Mouse (Mus musculus) brain, embryonic 18.5 days (tissue): Measurements from ENCODE around the gene 4930426L09Rik.

Source experiments
- DNase-seq: peaks from one replicate; pipeline ENCODE4 v3.0.0-alpha.2; 2012; ENCODE audit warnings: low read depth, low spot score

4930426L09Rik gene

GRCm38 (mm10) chr2:19011443-19011842 lies 13.3 kb downstream of the 4930426L09Rik start:
- DNase-seq: no peak

DNA sequence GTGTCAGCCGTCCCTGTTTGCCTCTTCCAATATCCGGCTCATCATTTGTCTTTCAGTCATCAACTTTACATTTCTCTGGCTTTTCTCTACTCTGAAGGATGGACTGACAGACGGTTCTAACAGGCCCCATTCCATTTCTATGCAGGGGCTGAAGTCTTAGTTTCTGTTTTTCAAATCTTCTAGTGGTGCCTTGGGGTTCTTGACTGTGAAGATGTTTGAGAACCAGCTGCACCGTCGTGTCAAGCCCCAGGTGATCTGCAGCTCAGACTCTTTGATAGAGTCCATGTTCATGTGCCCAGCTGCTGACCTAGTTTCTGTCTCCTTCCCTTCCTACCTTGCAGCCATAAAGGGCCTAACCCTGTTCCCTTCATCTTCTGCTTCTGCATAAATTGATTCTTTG lies 18.2 kb downstream of the 4930426L09Rik start:
- DNase-seq: no peak

DNA sequence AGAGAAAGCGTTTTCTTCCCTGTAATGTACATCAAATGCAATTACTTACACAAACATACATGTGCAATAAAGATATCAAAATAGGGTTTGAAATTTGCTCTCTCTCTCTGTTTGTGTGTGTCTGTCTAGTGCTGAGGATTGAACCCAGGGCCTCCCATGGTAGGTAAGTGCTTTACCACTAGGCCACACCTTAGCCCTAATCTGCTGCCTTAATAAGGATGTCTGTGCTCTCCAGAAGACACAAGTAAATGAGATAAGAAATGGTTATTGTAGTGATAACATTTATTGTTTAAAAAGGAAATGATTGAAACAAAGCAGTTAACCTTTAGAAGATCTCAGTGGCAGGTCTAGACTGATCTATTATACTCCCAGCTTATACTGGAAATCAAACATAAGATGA lies 18.7 kb downstream of the 4930426L09Rik start:
- DNase-seq: no peak

DNA sequence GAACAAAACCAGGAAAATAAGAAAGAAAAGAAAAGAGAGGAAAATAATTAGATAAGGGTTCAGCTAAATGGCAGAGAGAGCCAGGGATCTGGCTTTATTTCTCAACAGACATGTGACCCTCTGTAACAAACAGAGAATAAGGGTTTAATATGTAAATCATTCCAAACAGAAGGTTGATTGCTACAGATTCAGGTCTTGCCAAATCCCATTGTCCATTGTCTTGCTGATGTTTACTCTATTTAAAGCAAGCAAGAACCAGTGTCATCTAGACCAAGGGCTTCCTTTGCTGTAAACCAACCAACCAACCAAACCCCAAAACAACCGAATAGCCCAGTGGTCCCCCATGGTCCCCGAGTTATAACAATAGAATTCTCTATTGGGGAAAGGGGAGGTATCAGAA lies 19.9 kb downstream of the 4930426L09Rik start:
- no peak for DNase-seq

DNA sequence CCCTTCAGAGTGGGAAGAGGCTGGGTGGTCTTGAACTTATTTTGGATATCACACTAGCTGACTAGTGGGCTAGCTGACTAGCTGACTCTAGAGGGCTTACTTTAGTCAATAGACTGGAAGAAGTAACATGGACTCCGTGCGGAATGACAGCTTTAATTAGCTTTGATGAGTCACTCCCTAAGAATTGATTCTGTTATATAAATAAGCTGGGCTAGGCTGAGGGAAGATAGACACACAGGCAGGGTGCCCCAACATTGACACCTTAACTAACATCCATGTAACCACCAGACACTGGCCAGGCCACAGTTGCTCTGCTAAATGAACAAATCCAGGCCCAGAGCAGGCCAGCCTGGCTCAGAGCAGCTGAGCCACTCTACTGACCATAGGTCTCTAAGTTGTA lies 26.7 kb downstream of the 4930426L09Rik start:
- DNase-seq: no peak

GRCm38 (mm10) chr2:19037430-19037829 lies 39.3 kb downstream of the 4930426L09Rik start:
- no peak for DNase-seq

- DNase-seq: no peak
These were observed 39.9 kb downstream of the 4930426L09Rik start for GRCm38 (mm10) chr2:19037907-19038570.

DNA sequence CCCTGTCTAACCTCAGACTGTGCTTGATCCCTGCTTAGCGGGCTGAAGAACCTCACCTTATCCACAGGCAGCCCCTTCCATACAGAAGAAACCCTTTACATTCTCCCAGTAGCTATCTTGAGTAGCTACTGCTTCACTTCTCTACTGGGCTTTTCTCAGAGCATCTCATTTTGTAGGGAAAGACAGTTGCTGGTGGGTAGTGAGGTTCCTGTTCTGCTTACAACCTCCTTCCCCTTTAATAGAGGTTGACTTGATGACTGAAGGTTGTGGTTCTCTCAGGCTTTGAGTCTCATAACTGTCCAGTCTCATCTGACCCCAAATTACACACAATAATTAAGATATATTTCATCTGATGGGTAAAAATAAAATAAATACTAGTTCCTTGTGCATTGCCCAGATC lies 50.1 kb downstream of the 4930426L09Rik start:
- DNase-seq: no peak

DNA sequence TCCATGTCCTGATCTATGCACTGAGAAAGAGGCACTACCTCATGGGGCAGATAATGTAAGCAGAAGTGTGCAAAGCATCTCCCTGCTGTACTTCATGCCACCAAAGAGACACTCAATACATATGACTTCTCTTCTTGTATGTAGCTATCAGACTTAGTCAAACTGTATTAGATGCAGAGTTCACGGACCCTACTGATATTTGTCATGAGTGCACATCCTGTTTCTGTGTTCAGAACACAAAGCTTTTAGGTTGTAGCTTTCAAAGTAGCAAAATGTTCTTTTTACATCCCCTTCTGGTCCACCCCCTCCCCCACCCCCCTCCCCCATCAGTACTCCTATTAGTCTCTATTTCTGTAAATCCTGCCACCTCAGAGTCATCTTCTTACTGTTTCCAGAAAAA lies 51.2 kb downstream of the 4930426L09Rik start:
- DNase-seq: no peak
